ENCODE assay signal across 10 mouse cellular contexts in genomic region chr13:40744111-40744805, GRCm38 (mm10). TPM values are rescaled to one million over a fixed set of nuclear protein-coding genes. Genes with fewer than 3 reads are reported as not detected.
DNase-seq lines count a peak whose midpoint lies in the region; ATAC-seq and TF ChIP-seq lines count a peak whose summit lies in the region.
"Had no signal": no experiment of that assay in that cellular context is flagged by ENCODE, and none has a peak within 500 bp of the region (broad histone marks: within the 10 kb centered on the region; RNA-seq: fewer than 3 reads in every experiment).

No protein-coding gene starts in this region.

- no peak overlapping the region for H3K27ac ChIP-seq in kidney, postnatal 0 days
- H3K27ac ChIP-seq in embryonic facial prominence, embryonic 12.5 days: no peak overlapping the region
- H3K27ac ChIP-seq in hindbrain, embryonic 13.5 days: no peak overlapping the region
- H3K27ac ChIP-seq: liver, embryonic 13.5 days had no signal

- H3K27me3 ChIP-seq in kidney, postnatal 0 days (ENCODE audit: insufficient read depth, low read length): peaks cover 71% of the 10 kb centered on the region
- H3K27me3 ChIP-seq in embryonic facial prominence, embryonic 12.5 days: peaks cover 69% of the 10 kb centered on the region
- H3K27me3 ChIP-seq in hindbrain, embryonic 13.5 days: peaks cover 90% of the 10 kb centered on the region

- peak overlapping the region; percentile 16; the same call in 1 of the 2 replicates for H3K4me3 ChIP-seq in kidney, postnatal 0 days (replicated peaks; ENCODE audit: low read depth, low read length)
- H3K4me3 ChIP-seq in embryonic facial prominence, embryonic 12.5 days: peak overlapping the region; percentile 23
- no peak overlapping the region for H3K4me3 ChIP-seq in hindbrain, embryonic 13.5 days
- H3K4me3 ChIP-seq: liver, embryonic 13.5 days had no signal

- no peaks in the 10 kb centered on the region for H3K9me3 ChIP-seq in kidney, postnatal 0 days (replicated peaks; ENCODE audit: low read length)
- no peaks in the 10 kb centered on the region for H3K9me3 ChIP-seq in embryonic facial prominence, embryonic 12.5 days
- H3K9me3 ChIP-seq in hindbrain, embryonic 13.5 days: peaks cover 5% of the 10 kb centered on the region; the same call in 1 of the 2 replicates
- H3K9me3 ChIP-seq: liver, embryonic 13.5 days had no signal

- no peak for DNase-seq in kidney, postnatal 0 days (ENCODE audit: low spot score)
- DNase-seq in kidney, postnatal 25 days: no peak
- DNase-seq in neural tube, embryonic 10.5 days (ENCODE audit: extremely low spot score, low spot score): peak; percentile 45
- no peak for DNase-seq in adrenal gland, adult 8-10 months
- DNase-seq in thymus, postnatal 0 days (ENCODE audit: low spot score): no peak
- DNase-seq: liver, embryonic 13.5 days; spleen, adult 18-20 months had no signal

- no peaks in the 10 kb centered on the region; the same call in 1 of the 2 replicates for H3K4me1 ChIP-seq in kidney, postnatal 0 days (replicated peaks; ENCODE audit: insufficient read depth, low read length)
- H3K4me1 ChIP-seq in embryonic facial prominence, embryonic 12.5 days: peaks cover 7% of the 10 kb centered on the region; the same call in 1 of the 2 replicates
- peaks cover 10% of the 10 kb centered on the region for H3K4me1 ChIP-seq in hindbrain, embryonic 13.5 days (replicated peaks)
- H3K4me1 ChIP-seq: liver, embryonic 13.5 days had no signal

- no peaks in the 10 kb centered on the region for H3K36me3 ChIP-seq in kidney, postnatal 0 days (ENCODE audit: insufficient read depth, low read length)
- no peaks in the 10 kb centered on the region for H3K36me3 ChIP-seq in embryonic facial prominence, embryonic 12.5 days
- H3K36me3 ChIP-seq in hindbrain, embryonic 13.5 days: no peaks in the 10 kb centered on the region
- H3K36me3 ChIP-seq: liver, embryonic 13.5 days had no signal

- H3K9ac ChIP-seq in kidney, postnatal 0 days (ENCODE audit: low read depth, low read length): no peak overlapping the region
- H3K9ac ChIP-seq in embryonic facial prominence, embryonic 12.5 days: no peak overlapping the region
- no peak overlapping the region for H3K9ac ChIP-seq in hindbrain, embryonic 13.5 days
- H3K9ac ChIP-seq: liver, embryonic 13.5 days had no signal

- no peak for TF ChIP-seq CTCF in kidney, postnatal 0 days (IDR thresholded peaks at IDR 0.05; ENCODE audit: low read depth)

- peak overlapping the region; percentile 53 for H3K4me2 ChIP-seq in kidney, postnatal 0 days (ENCODE audit: low read length)
- peak overlapping the region; percentile 54 for H3K4me2 ChIP-seq in embryonic facial prominence, embryonic 12.5 days (replicated peaks)
- H3K4me2 ChIP-seq in hindbrain, embryonic 13.5 days: peak overlapping the region; percentile 33; the same call in 1 of the 2 replicates
- H3K4me2 ChIP-seq: liver, embryonic 13.5 days had no signal

- no peak for ATAC-seq in kidney, postnatal 0 days (replicated peaks; ENCODE audit: low FRiP score, low read depth)
- no peak for ATAC-seq in embryonic facial prominence, embryonic 12.5 days (ENCODE audit: insufficient number of reproducible peaks, insufficient read depth, low FRiP score, low TSS enrichment)
- ATAC-seq in hindbrain, embryonic 13.5 days (ENCODE audit: low FRiP score): no peak
- ATAC-seq: inflammation-experienced regulatory T-cells, adult 6 months had no signal

- 3% methylated on average over 19 of the region's 19 CpGs for WGBS in kidney, postnatal 0 days
- 2% methylated on average over 19 of the region's 19 CpGs for WGBS in embryonic facial prominence, embryonic 12.5 days
- 2% methylated on average over 19 of the region's 19 CpGs for WGBS in hindbrain, embryonic 13.5 days

RNA-seq across cellular contexts. Expression of gene Tfap2a, which starts 6.1 kb away (rescaled TPM):
- polyA plus RNA-seq in kidney, postnatal 0 days (2015; fragmentation: Nextera tagmentation; extraction: Ambion mirVana): 2.5 and 2.9 TPM in 2 replicates
- polyA plus RNA-seq in embryonic facial prominence, embryonic 12.5 days (2016; fragmentation: Nextera tagmentation; extraction: Ambion mirVana): 8.5 and 9.5 TPM in 2 replicates
- polyA plus RNA-seq in hindbrain, embryonic 13.5 days (2015; fragmentation: Nextera tagmentation; extraction: Ambion mirVana): 14.2 and 22.9 TPM in 2 replicates
- under 1 TPM; 0.14 to 0.41 (median 0.26) TPM for total RNA-seq in adrenal gland, adult 8-10 months (2022)
- polyA plus RNA-seq in thymus, postnatal 0 days (2015; fragmentation: Nextera tagmentation; extraction: Ambion mirVana): 0.08 and 0.09 TPM in 2 replicates
- polyA plus RNA-seq: inflammation-experienced regulatory T-cells, adult 6 months; liver, embryonic 13.5 days had no signal
